Mouse (Mus musculus): ENCODE data around the gene Kcnk3. TPM values are rescaled to one million over a fixed set of nuclear protein-coding genes. Genes with fewer than 3 reads are reported as not detected.

The Kcnk3 gene
- polyA plus RNA-seq, 1 experiment = not detected

DNA sequence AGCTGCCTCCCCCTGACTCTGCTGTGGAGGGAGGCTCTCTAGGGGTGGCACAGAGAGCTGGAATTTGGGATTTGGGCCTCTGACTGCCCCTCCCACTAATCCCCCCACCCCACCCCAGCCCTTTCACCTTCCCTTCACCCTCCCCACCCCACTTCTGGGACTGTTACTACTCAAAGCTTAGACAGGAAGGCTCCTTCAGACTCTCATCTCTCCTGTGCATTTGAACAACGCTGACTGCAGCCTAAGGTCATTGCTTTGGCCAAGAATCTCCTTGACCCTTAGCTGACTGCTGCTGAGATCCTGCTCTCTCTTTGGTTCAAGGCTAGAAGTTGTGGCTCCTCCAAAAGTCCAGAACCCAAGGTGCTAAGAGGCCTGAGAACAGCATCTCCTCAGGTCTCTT is 23.1 kb downstream of the Kcnk3 start:
- TF ChIP-seq GATA1 (IDR thresholded peaks at IDR 0.05; ENCODE audit: borderline replicate concordance, low read length) = no peak
- no peak for TF ChIP-seq FLI1 (IDR thresholded peaks at IDR 0.05; ENCODE audit: low read length)
- no peaks in the 10 kb centered on the region for H3K9me3 ChIP-seq
- H3K27me3 ChIP-seq (replicated peaks) = peaks cover 68% of the 10 kb centered on the region
- no peaks in the 10 kb centered on the region for H3K36me3 ChIP-seq (replicated peaks; ENCODE audit: low read length)
- H3K4me1 ChIP-seq = no peaks in the 10 kb centered on the region
- no peak overlapping the region for H3K4me3 ChIP-seq (replicated peaks)

- no peaks in the 10 kb centered on the region for H3K36me3 ChIP-seq (replicated peaks; ENCODE audit: low read length)
- peaks cover 66% of the 10 kb centered on the region for H3K27me3 ChIP-seq (replicated peaks)
- no peaks in the 10 kb centered on the region for H3K9me3 ChIP-seq
- H3K4me3 ChIP-seq (replicated peaks) = no peak overlapping the region
- no peaks in the 10 kb centered on the region for H3K4me1 ChIP-seq
- TF ChIP-seq FLI1 (IDR thresholded peaks at IDR 0.05; ENCODE audit: low read length) (no peak), GATA1 (IDR thresholded peaks at IDR 0.05; ENCODE audit: borderline replicate concordance, low read length) (no peak)
Measured at GRCm38 (mm10) chr5:30611689-30612088, 23.7 kb downstream of the Kcnk3 start.

DNA sequence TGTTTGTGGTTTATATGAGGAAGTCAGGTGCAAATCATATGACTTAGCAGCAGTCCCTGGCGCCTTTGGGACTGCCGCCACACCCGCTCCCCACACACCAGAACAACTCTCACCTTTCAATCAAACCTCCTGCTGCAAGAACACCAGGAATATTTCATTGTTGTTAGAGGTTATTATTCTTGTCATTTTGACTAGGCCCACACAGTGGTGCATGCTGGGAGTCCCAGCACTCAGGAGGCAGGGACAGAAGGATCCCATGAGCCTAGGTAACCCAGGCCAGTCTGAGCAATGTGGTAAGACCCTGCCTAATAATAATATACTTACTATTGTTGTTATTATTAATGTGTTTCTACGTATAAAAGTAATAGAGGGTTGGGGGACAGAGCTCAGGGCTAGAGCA is 24.6 kb downstream of the Kcnk3 start:
- Histone ChIP-seq H3K4me3 (replicated peaks) (no peak overlapping the region), H3K27me3 (replicated peaks) (peaks cover 65% of the 10 kb centered on the region), H3K9me3 (no peaks in the 10 kb centered on the region), H3K36me3 (replicated peaks; ENCODE audit: low read length) (no peaks in the 10 kb centered on the region), H3K4me1 (no peaks in the 10 kb centered on the region)
- TF ChIP-seq FLI1 (IDR thresholded peaks at IDR 0.05; ENCODE audit: low read length) (no peak), GATA1 (IDR thresholded peaks at IDR 0.05; ENCODE audit: borderline replicate concordance, low read length) (no peak)

GRCm38 (mm10) chr5:30613242-30613641 is 25.3 kb downstream of the Kcnk3 start:
- TF ChIP-seq GATA1 (IDR thresholded peaks at IDR 0.05; ENCODE audit: borderline replicate concordance, low read length) = no peak
- no peak for TF ChIP-seq FLI1 (IDR thresholded peaks at IDR 0.05; ENCODE audit: low read length)
- Histone ChIP-seq H3K27me3 (replicated peaks) (peaks cover 66% of the 10 kb centered on the region), H3K9me3 (no peaks in the 10 kb centered on the region), H3K4me1 (no peaks in the 10 kb centered on the region), H3K4me3 (replicated peaks) (no peak overlapping the region), H3K36me3 (replicated peaks; ENCODE audit: low read length) (no peaks in the 10 kb centered on the region)

- TF ChIP-seq GATA1 (IDR thresholded peaks at IDR 0.05; ENCODE audit: borderline replicate concordance, low read length) = no peak
- Histone ChIP-seq H3K4me1 (no peaks in the 10 kb centered on the region), H3K27me3 (replicated peaks) (peaks cover 66% of the 10 kb centered on the region), H3K4me3 (replicated peaks) (no peak overlapping the region), H3K36me3 (replicated peaks; ENCODE audit: low read length) (no peaks in the 10 kb centered on the region), H3K9me3 (no peaks in the 10 kb centered on the region)
Measured at GRCm38 (mm10) chr5:30614221-30614620, 26.3 kb downstream of the Kcnk3 start.

DNA sequence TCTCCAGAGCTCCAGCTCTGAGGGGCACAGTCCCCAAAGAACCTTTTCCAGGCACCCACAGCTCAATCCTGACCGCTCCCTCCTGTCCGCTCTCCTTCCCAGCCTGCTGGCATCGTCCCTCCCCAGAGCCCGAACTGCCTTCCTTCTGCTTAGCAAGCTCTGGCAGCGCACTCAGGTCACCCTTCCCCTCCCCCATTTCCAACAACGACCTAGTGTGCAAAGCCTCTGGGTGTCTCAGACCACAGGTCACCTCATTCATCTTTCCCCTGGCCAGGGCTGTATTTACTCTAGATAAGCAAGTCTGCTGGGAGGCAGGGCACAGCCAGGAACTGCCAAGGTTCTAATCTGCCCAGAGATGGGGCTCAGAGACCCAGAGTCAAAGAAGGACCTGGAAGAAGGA is 27.4 kb downstream of the Kcnk3 start:
- Histone ChIP-seq H3K4me1 (no peaks in the 10 kb centered on the region; the same call in 1 of the 2 replicates), H3K27me3 (replicated peaks) (peaks cover 64% of the 10 kb centered on the region), H3K9me3 (no peaks in the 10 kb centered on the region), H3K36me3 (replicated peaks; ENCODE audit: low read length) (no peaks in the 10 kb centered on the region), H3K4me3 (replicated peaks) (no peak overlapping the region)
- TF ChIP-seq FLI1 (IDR thresholded peaks at IDR 0.05; ENCODE audit: low read length) = no peak
- TF ChIP-seq GATA1 (IDR thresholded peaks at IDR 0.05; ENCODE audit: borderline replicate concordance, low read length) = no peak

DNA sequence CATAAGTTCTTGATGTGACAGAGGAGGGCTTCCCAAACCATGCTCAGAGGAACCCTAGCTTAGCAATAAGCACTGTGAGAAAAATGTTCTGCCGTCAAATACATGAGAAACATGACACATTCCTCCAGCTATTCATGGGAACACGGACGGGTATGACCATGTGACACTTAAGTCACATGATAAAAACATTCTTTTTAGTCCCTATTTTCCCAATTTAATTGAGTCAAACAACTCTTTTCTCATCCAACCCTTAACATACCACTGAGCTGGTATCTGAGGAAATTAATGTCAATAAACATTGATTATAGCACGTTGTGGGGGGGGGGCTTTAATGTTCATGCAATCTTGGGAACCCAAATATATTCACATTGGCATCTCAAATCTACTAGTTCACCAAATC is 27.8 kb downstream of the Kcnk3 start:
- Histone ChIP-seq H3K4me1 (peaks cover 2% of the 10 kb centered on the region; the same call in 1 of the 2 replicates), H3K27me3 (replicated peaks) (peaks cover 68% of the 10 kb centered on the region), H3K9me3 (no peaks in the 10 kb centered on the region), H3K4me3 (replicated peaks) (no peak overlapping the region), H3K36me3 (replicated peaks; ENCODE audit: low read length) (no peaks in the 10 kb centered on the region)
- TF ChIP-seq FLI1 (IDR thresholded peaks at IDR 0.05; ENCODE audit: low read length) = no peak

DNA sequence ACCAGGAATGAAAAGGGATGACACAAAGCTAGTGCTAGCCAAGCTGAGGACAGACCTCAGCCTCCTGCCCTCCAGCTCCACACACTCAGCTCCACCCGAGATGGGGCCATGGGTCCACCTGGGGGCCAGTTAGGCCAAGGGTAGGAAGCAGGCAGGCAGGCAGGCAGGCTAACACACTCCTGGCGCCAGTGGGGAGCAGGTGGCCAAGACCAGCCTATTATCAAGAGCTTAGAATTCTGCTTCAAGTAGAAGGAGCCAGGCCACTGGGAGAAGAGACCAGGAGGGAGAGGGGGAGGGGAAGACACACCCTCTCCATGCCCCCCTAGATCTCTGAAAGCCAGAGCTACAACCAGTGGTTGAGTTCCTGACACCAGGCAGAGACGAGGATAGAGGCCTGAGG is 28.7 kb downstream of the Kcnk3 start:
- peaks cover 2% of the 10 kb centered on the region; the same call in 1 of the 2 replicates for H3K4me1 ChIP-seq
- H3K36me3 ChIP-seq (replicated peaks; ENCODE audit: low read length) = no peaks in the 10 kb centered on the region

GRCm38 (mm10) chr5:30617357-30617756 is 29.4 kb downstream of the Kcnk3 start:
- no peak overlapping the region for H3K4me3 ChIP-seq (replicated peaks)
- H3K4me1 ChIP-seq = peaks cover 9% of the 10 kb centered on the region
- H3K9me3 ChIP-seq = peaks cover 6% of the 10 kb centered on the region; the same call in 1 of the 2 replicates
- no peaks in the 10 kb centered on the region for H3K36me3 ChIP-seq (replicated peaks; ENCODE audit: low read length)
- peaks cover 74% of the 10 kb centered on the region for H3K27me3 ChIP-seq (replicated peaks)
- TF ChIP-seq FLI1 (IDR thresholded peaks at IDR 0.05; ENCODE audit: low read length) (no peak), GATA1 (IDR thresholded peaks at IDR 0.05; ENCODE audit: borderline replicate concordance, low read length) (no peak)

More for the DNA sequence above, 28.7 kb downstream of the Kcnk3 start:
- Histone ChIP-seq H3K27me3 (replicated peaks) (peaks cover 71% of the 10 kb centered on the region), H3K4me3 (replicated peaks) (no peak overlapping the region), H3K9me3 (no peaks in the 10 kb centered on the region; the same call in 1 of the 2 replicates)
- TF ChIP-seq FLI1 (IDR thresholded peaks at IDR 0.05; ENCODE audit: low read length) (no peak), GATA1 (IDR thresholded peaks at IDR 0.05; ENCODE audit: borderline replicate concordance, low read length) (no peak)

DNA sequence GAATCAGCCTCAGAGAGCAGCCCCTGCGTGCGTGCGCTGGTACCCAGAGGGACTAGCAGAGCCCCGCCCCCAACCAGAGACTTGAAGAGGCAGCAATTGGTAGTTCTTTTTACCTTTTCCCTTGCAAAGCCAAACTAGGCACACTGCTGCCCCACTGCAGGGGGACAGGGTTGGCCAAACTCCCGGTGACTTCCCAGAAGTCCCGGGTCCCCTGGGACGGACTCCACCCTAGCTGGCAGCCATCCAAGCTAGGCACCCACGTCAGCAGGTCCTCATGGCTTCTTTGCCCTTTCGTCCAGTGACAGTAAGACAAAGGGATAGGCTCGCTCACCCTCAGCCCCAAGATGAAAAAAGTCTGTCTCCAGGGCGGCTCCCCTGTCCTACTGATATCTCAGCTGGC is 29.9 kb downstream of the Kcnk3 start:
- Histone ChIP-seq H3K36me3 (replicated peaks; ENCODE audit: low read length) (no peaks in the 10 kb centered on the region), H3K4me3 (replicated peaks) (no peak overlapping the region), H3K4me1 (peaks cover 14% of the 10 kb centered on the region), H3K27me3 (replicated peaks) (peaks cover 79% of the 10 kb centered on the region), H3K9me3 (peaks cover 6% of the 10 kb centered on the region; the same call in 1 of the 2 replicates)
- TF ChIP-seq FLI1 (IDR thresholded peaks at IDR 0.05; ENCODE audit: low read length) (no peak), GATA1 (IDR thresholded peaks at IDR 0.05; ENCODE audit: borderline replicate concordance, low read length) (no peak)

Data from megakaryocyte, embryonic 14.5 days (primary cell).